21 mouse cellular contexts compared by ENCODE assay signal in the genomic region with DNA sequence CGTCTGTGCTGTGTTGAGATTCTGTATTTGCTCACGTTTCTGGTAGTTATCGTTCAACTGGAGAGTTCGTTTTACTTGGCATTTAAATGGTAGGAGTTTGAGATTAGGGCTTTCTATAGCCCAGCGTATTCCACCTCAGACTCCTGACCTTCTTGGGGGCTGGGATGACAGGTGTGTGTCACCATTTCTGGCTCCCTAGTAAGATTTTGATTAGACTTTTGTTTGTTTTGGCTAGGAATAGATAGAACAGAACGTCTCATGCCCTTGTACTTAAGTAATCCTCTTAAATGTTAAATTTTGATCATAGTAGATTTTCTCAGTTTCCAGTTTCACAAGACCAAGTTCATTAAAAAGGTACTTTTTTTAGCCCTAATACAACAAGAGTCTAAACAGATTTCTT. TPM values are rescaled to one million over a fixed set of nuclear protein-coding genes. Genes with fewer than 3 reads are reported as not detected.
DNase-seq lines count a peak whose midpoint lies in the region; ATAC-seq and TF ChIP-seq lines count a peak whose summit lies in the region.
"Had no signal": no experiment of that assay in that cellular context is flagged by ENCODE, and none has a peak within 500 bp of the region (broad histone marks: within the 10 kb centered on the region; RNA-seq: fewer than 3 reads in every experiment).

No protein-coding gene starts in this region.

- H3K9ac ChIP-seq in liver, adult 2 months (ENCODE audit: low read depth, low read length) = peak overlapping the region; percentile 56
- no peak overlapping the region for H3K9ac ChIP-seq in liver, embryonic 11.5 days (ENCODE audit: low read depth, low read length)
- H3K9ac ChIP-seq in ES-E14 (ENCODE audit: insufficient read depth, low read depth, low read length, poor library complexity, severe bottlenecking) = peak overlapping the region; percentile 37; the same call in 1 of the 2 replicates
- H3K9ac ChIP-seq: heart, embryonic 13.5 days; hindbrain, embryonic 15.5 days had no signal

- no peak for TF ChIP-seq CTCF in liver, adult 2 months (IDR thresholded peaks at IDR 0.05; ENCODE audit: low read depth, low read length)

- H3K4me3 ChIP-seq in liver, adult 2 months (ENCODE audit: insufficient read depth, low read depth, low read length) = no peak overlapping the region; the same call in 1 of the 2 replicates
- H3K4me3 ChIP-seq in liver, embryonic 11.5 days (ENCODE audit: low read depth, low read length) = no peak overlapping the region
- H3K4me3 ChIP-seq in ES-E14 (ENCODE audit: insufficient read depth in 1 of 2, low read depth in 1 of 2, low read length in 2 of 2, poor library complexity in 1 of 2, severe bottlenecking in 1 of 2) = no peak overlapping the region
- H3K4me3 ChIP-seq: erythroblast, embryonic 14.5 days; forebrain, embryonic 10.5 days; gastrocnemius, adult 2 months; heart, embryonic 13.5 days; hindbrain, embryonic 15.5 days had no signal

- no peaks in the 10 kb centered on the region for H3K27me3 ChIP-seq in liver, adult 2 months (ENCODE audit: control insufficient read depth, insufficient read depth, low read length)
- no peaks in the 10 kb centered on the region for H3K27me3 ChIP-seq in liver, embryonic 11.5 days (replicated peaks; ENCODE audit: control insufficient read depth, insufficient read depth, low read length)
- H3K27me3 ChIP-seq: heart, embryonic 13.5 days; hindbrain, embryonic 15.5 days; Patski had no signal

- in situ Hi-C loops in ES-E14 (cut with MboI; ENCODE audit: low sequenced_read_pairs in 2 of 2, unreplicated experiment in 2 of 2) = no loop called here

- peak overlapping the region; percentile 92 for H3K27ac ChIP-seq in liver, adult 2 months (replicated peaks; ENCODE audit: insufficient read depth, low read depth, low read length)
- no peak overlapping the region for H3K27ac ChIP-seq in liver, embryonic 11.5 days (ENCODE audit: low read depth, low read length)
- no peak overlapping the region for H3K27ac ChIP-seq in ES-E14 (ENCODE audit: insufficient read depth, low read depth, low read length, poor library complexity, severe bottlenecking)
- H3K27ac ChIP-seq: forebrain, embryonic 10.5 days; gastrocnemius, adult 2 months; heart, embryonic 13.5 days; hindbrain, embryonic 15.5 days had no signal

- peaks cover 26% of the 10 kb centered on the region for H3K4me1 ChIP-seq in liver, adult 2 months (ENCODE audit: control insufficient read depth, insufficient read depth, low read length)
- H3K4me1 ChIP-seq in liver, embryonic 11.5 days (replicated peaks; ENCODE audit: control insufficient read depth, insufficient read depth, low read length) = no peaks in the 10 kb centered on the region
- H3K4me1 ChIP-seq in ES-E14 (ENCODE audit: control insufficient read depth in 2 of 2, insufficient read depth in 2 of 2, low read length in 2 of 2, poor library complexity in 1 of 2) = peaks cover 0 to 5% of the 10 kb centered on the region in 2 experiments; a peak in 2 of 4 replicates

- no peak for TF ChIP-seq POLR2A in liver, adult 2 months (IDR thresholded peaks at IDR 0.05; ENCODE audit: extremely low read depth, insufficient read depth, low read length)

- 23% methylated on average over 6 of the region's 6 CpGs for WGBS in liver, adult 2 months
- WGBS in liver, embryonic 11.5 days = 79% methylated on average over 6 of the region's 6 CpGs

- peak; percentile 28 to 42 for DNase-seq in adrenal gland, postnatal 36 days
- no peak for DNase-seq in adrenal gland, postnatal 10 days
- DNase-seq in liver, adult 2 months (ENCODE audit: extremely low read depth, low read depth, low spot score) = peak; percentile 98
- no peak for DNase-seq in liver, embryonic 11.5 days (ENCODE audit: low spot score)
- no peak for DNase-seq in ES-E14 (ENCODE audit: low read depth, low spot score)
- DNase-seq in embryo, embryonic 11 days = no peak
- DNase-seq: cerebellum, adult 11-12 months; cerebellum, adult 9-10 months; cerebellum, postnatal 25 days; gastrocnemius, adult 2 months; gastrocnemius, postnatal 36 days; heart, adult 11 months; heart, postnatal 36 days; kidney, adult 11 months had no signal

- H3K4me2 ChIP-seq in liver, embryonic 11.5 days = no peak overlapping the region
- H3K4me2 ChIP-seq: heart, embryonic 13.5 days; hindbrain, embryonic 15.5 days had no signal

- peaks cover 11% of the 10 kb centered on the region; the same call in 1 of the 2 replicates for H3K79me2 ChIP-seq in liver, adult 2 months (ENCODE audit: control insufficient read depth, insufficient read depth, low read length)

- H3K36me3 ChIP-seq in liver, adult 2 months (ENCODE audit: control insufficient read depth, insufficient read depth, low read length) = peaks cover 19% of the 10 kb centered on the region
- peaks cover 18% of the 10 kb centered on the region for H3K36me3 ChIP-seq in liver, embryonic 11.5 days (ENCODE audit: control insufficient read depth, insufficient read depth, low read length)
- peaks cover 20% of the 10 kb centered on the region for H3K36me3 ChIP-seq in ES-E14 (ENCODE audit: control insufficient read depth, insufficient read depth, low read length, poor library complexity, severe bottlenecking)

- no peaks in the 10 kb centered on the region for H3K9me3 ChIP-seq in liver, embryonic 11.5 days (ENCODE audit: control insufficient read depth, low read length)
- no peaks in the 10 kb centered on the region for H3K9me3 ChIP-seq in ES-E14 (ENCODE audit: control insufficient read depth, insufficient read depth, low read depth, low read length)
- H3K9me3 ChIP-seq: forebrain, embryonic 10.5 days; heart, embryonic 13.5 days; hindbrain, embryonic 15.5 days had no signal

- no peak for ATAC-seq in liver, embryonic 11.5 days (replicated peaks; ENCODE audit: low FRiP score)
- ATAC-seq: activated CD4-positive, CD25-positive, alpha-beta regulatory T cell, adult 4 months; forebrain, embryonic 14.5 days; Patski had no signal

TF ChIP-seq in ES-E14, 5 proteins besides CTCF, POLR2A, EP300 and RAD21:
- no peak for TF ChIP-seq ZNF384 (IDR thresholded peaks at IDR 0.05; ENCODE audit: low read depth, low read length)

RNA-seq across cellular contexts. Expression of a gene that starts 7.3 kb away (rescaled TPM):
- total RNA-seq in adrenal gland, postnatal 36 days (2021) = 100 to 1,000 TPM; 140 to 150 TPM
- 100 to 1,000 TPM; 124 to 131 TPM for total RNA-seq in adrenal gland, postnatal 10 days (2021)
- 46.1 and 52.5 TPM in 2 replicates for total RNA-seq in liver, adult 2 months (2014; rRNA removed)
- polyA plus RNA-seq in liver, adult 2 months (2012; rRNA removed) = 5.1 and 6.0 TPM in 2 replicates
- 52.3 and 53.2 TPM in 2 replicates for polyA plus RNA-seq in liver, embryonic 11.5 days (2014; fragmentation: Nextera tagmentation; extraction: Ambion mirVana)
- 207 and 219 TPM in 2 replicates for total RNA-seq in ES-E14 (2012; rRNA removed)

RNA-seq across cellular contexts. Expression of a gene that starts 45.1 kb away (rescaled TPM):
- 10 to 100 TPM; 15.2 to 31.5 TPM for total RNA-seq in adrenal gland, postnatal 36 days (2021)
- total RNA-seq in adrenal gland, postnatal 10 days (2021) = 10 to 100 TPM in 1 of 2 experiments, 1 to 10 TPM in 1; 9.9 to 13.8 TPM
- total RNA-seq in liver, adult 2 months (2014; rRNA removed) = 10.0 and 10.3 TPM in 2 replicates
- polyA plus RNA-seq in liver, adult 2 months (2012; rRNA removed) = 28.0 and 39.8 TPM in 2 replicates
- 3.5 and 3.8 TPM in 2 replicates for polyA plus RNA-seq in liver, embryonic 11.5 days (2014; fragmentation: Nextera tagmentation; extraction: Ambion mirVana)
- total RNA-seq in ES-E14 (2012; rRNA removed) = 6.0 and 7.5 TPM in 2 replicates
- polyA plus RNA-seq: activated CD4-positive, CD25-positive, alpha-beta regulatory T cell, adult 4 months had no signal

RNA-seq across cellular contexts. Expression of a gene that starts 50.6 kb away (rescaled TPM):
- 10 to 100 TPM; 16.1 to 23.0 TPM for total RNA-seq in adrenal gland, postnatal 36 days (2021)
- total RNA-seq in adrenal gland, postnatal 10 days (2021) = 10 to 100 TPM; 14.1 to 15.7 TPM
- total RNA-seq in liver, adult 2 months (2014; rRNA removed) = 16.8 and 18.2 TPM in 2 replicates
- 20.2 and 20.7 TPM in 2 replicates for polyA plus RNA-seq in liver, adult 2 months (2012; rRNA removed)
- 20.4 and 20.6 TPM in 2 replicates for polyA plus RNA-seq in liver, embryonic 11.5 days (2014; fragmentation: Nextera tagmentation; extraction: Ambion mirVana)
- total RNA-seq in ES-E14 (2012; rRNA removed) = 4.7 and 9.7 TPM in 2 replicates

Comparison
In these comparisons a context has a peak if more than half of its experiments do, and no peak if none do; other contexts are left out.
1. DNase-seq: peak in adrenal gland, postnatal 36 days (2 of 2) and liver, adult 2 months (single experiment); none in adrenal gland, postnatal 10 days (single experiment), liver, embryonic 11.5 days (single experiment), ES-E14 (single experiment) and embryo, embryonic 11 days (single experiment).